Mouse (Mus musculus) midbrain, embryonic 14.5 days (tissue): Measurements from ENCODE around the gene Hgfac. TPM values are rescaled to one million over a fixed set of nuclear protein-coding genes. Genes with fewer than 3 reads are reported as not detected.

Source experiments
- ATAC-seq: fragments of 200-750 bp; cut with Nextera tagmentation; 2 replicates; pipeline ENCODE4 v1.8.0; 2017; ENCODE audit warnings: moderate number of reproducible peaks, moderate library complexity; ENCODE audit not compliant: low FRiP score, low TSS enrichment
- DNase-seq: peaks from one replicate; pipeline ENCODE4 v3.0.0-alpha.2; 2015
- H3K27ac ChIP-seq: fragments of 300-500 bp; sonication (generic); replicated peaks from 2 replicates; pipeline ENCODE4 v1.5.1; 2014; ENCODE audit warnings: mild to moderate bottlenecking, low read depth, low read length, moderate library complexity
- H3K27me3 ChIP-seq: fragments of 300-500 bp; sonication (generic); 2 replicates; pipeline ENCODE4 v1.6.1; 2014; ENCODE audit warnings: low read length, control low read depth, mixed read lengths; ENCODE audit not compliant: control insufficient read depth, insufficient read depth
- H3K36me3 ChIP-seq: fragments of 300-500 bp; sonication (generic); 2 replicates; pipeline ENCODE4 v1.6.1; 2014; ENCODE audit warnings: low read length, control low read depth; ENCODE audit not compliant: control insufficient read depth, insufficient read depth
- H3K4me1 ChIP-seq: fragments of 300-500 bp; sonication (generic); 2 replicates; pipeline ENCODE4 v1.6.1; 2014; ENCODE audit warnings: mild to moderate bottlenecking, antibody characterized with exemption, low read length, control low read depth; ENCODE audit not compliant: control insufficient read depth, insufficient read depth
- H3K4me2 ChIP-seq: fragments of 300-500 bp; sonication (generic); 2 replicates; pipeline ENCODE4 v1.6.1; 2014; ENCODE audit warnings: mild to moderate bottlenecking, low read length, moderate library complexity
- H3K4me3 ChIP-seq: fragments of 300-500 bp; sonication (generic); replicated peaks from 2 replicates; pipeline ENCODE4 v1.5.1; 2014; ENCODE audit warnings: low read depth, low read length
- H3K9ac ChIP-seq: fragments of 300-500 bp; sonication (generic); replicated peaks from 2 replicates; pipeline ENCODE4 v1.6.1; 2014; ENCODE audit warnings: mild to moderate bottlenecking, low read length, moderate library complexity
- H3K9me3 ChIP-seq: fragments of 300-500 bp; sonication (generic); 2 replicates; pipeline ENCODE4 v1.6.1; 2016; ENCODE audit warnings: low read length, control low read depth, mixed read lengths; ENCODE audit not compliant: control insufficient read depth
- WGBS: fragments of 180-500 bp; shearing (Covaris S2); extraction: QIAGEN DNeasy Blood & Tissue Kit; methylation state at CpG from one replicate; pipeline ENCODE4 v1.1.7; 2014; 5-methylcytosine and 5-hydroxymethylcytosine counted together
- polyA plus RNA-seq: library from polyadenylated mRNA; unstranded; fragments of >200 nt; fragmentation: Nextera tagmentation; extraction: Ambion mirVana; gene quantifications from 2 replicates; pipeline ENCODE4 v1.2.1, GENCODE M21; 2014

Gene Hgfac
- polyA plus RNA-seq = 0.61 and 1.1 TPM in 2 replicates

DNA sequence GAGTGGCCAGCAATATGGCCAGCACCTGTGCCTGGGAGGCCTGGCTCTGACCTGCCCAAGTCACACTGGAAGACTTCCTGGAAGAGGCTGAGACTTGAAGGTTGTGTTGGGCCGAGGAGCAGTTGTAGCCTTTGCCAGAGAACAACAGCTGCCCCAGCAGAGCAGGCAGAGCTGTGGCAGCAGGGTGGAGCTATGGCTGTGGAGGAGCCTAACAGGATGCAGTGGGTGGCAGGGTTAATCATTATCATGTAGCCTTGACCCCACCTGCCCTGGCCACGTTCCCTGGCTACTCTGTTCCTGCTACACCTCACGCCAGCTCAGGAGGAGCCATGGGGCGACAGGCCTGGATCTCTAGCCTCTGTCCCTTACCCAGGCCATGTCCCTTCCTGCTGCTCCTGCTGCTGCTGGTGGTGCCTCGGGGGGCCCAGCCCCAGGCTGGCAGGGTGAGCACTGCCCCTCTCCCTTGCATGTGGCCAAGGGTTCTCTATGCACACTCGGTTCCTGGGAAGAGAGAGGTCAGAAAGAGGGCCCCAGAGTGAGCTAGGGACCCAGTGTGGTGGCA, at the start of gene Hgfac:
TSS of gene Hgfac (plus strand) at position 242 of the 562 bp plus-strand sequence.
- H3K4me3 ChIP-seq = no peak within 1 kb of the TSS
- no peaks in the 10 kb centered on the region for H3K4me1 ChIP-seq
- H3K4me2 ChIP-seq = no peak within 1 kb of the TSS
- no peak within 1 kb of the TSS for H3K9ac ChIP-seq
- H3K27me3 ChIP-seq = no peaks in the 10 kb centered on the region
- no peaks in the 10 kb centered on the region for H3K36me3 ChIP-seq
- H3K9me3 ChIP-seq = no peaks in the 10 kb centered on the region
- DNase-seq (no peak), ATAC-seq (no peak)
- 66% methylated on average over 6 of the region's 6 CpGs for WGBS
- no peak within 1 kb of the TSS for H3K27ac ChIP-seq

DNA sequence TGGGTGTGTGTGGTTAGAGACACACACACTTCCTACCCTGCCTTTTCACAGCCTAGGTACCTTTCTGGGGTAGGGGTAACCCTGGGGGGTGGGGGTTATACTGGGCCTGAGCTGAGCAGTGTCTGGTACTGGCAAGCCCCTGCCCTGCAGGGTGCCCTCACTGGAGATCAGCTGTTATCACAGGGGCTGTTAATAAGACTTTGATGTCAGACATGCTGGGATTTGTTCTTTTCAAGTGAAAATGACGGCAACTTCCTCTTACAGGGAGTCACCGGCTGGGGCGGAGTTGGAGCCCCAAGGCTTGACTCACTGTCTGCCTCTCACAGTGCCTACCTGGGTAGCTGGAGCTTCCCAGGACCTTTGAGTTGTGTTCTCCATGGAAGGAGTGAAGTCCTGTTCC, 42.6 kb upstream of the Hgfac start:
- Histone ChIP-seq H3K27ac (no peak overlapping the region), H3K4me3 (no peak overlapping the region), H3K9ac (no peak overlapping the region), H3K9me3 (no peaks in the 10 kb centered on the region), H3K36me3 (peaks cover 5% of the 10 kb centered on the region), H3K4me2 (no peak overlapping the region), H3K4me1 (no peaks in the 10 kb centered on the region), H3K27me3 (no peaks in the 10 kb centered on the region)
- 48% methylated on average over 3 of the region's 3 CpGs for WGBS
- ATAC-seq (no peak), DNase-seq (no peak)

DNA sequence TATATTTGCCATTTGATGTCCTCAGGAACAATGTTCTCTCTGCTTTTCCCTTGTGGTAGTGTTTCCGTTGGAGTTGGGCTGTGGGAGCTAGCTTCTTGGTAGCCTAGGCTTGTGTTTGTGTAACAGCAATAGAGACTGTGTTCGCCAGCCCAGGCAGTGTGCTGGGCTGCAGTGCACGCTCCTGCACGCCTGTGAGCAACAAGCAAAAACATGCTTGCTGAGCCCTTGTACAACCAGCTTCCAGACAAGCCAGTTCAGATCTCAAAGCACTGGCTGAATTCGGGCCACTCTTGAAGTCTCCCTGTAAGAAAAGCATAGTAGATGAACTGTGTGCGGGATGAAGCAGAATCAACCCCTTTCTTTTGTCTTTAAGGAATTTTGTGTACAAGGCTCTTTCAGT, 42.0 kb upstream of the Hgfac start:
- WGBS = 84% methylated on average over 6 of the region's 6 CpGs
- H3K27ac ChIP-seq = no peak overlapping the region
- no peak for DNase-seq
- no peak overlapping the region for H3K4me3 ChIP-seq
- H3K36me3 ChIP-seq = peaks cover 5% of the 10 kb centered on the region
- H3K4me1 ChIP-seq = no peaks in the 10 kb centered on the region
- H3K9me3 ChIP-seq = no peaks in the 10 kb centered on the region
- no peaks in the 10 kb centered on the region for H3K27me3 ChIP-seq
- ATAC-seq = no peak
- no peak overlapping the region for H3K4me2 ChIP-seq
- H3K9ac ChIP-seq = no peak overlapping the region

DNA sequence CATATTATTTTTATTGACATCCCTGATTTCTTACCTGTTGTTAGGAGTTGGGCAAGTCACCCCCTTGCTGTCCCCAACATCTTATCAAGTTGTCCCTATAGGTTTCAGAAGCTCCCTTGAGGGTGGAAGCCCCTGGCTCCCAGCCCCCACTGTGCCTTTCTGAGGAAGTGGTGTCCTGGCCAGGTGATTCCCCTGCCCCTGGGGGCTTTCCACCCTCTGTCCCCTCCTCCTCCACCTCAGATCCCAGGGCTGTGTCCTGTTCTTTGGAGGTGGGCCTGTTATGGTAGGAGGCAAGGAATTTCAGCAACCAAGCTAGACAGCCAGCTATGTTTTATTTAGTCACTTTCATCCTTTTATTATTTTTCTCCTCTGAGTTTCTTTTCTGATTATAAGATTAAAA, 41.0 kb upstream of the Hgfac start:
- Histone ChIP-seq H3K4me1 (no peaks in the 10 kb centered on the region), H3K4me2 (no peak overlapping the region), H3K4me3 (no peak overlapping the region), H3K36me3 (peaks cover 5% of the 10 kb centered on the region), H3K9me3 (no peaks in the 10 kb centered on the region), H3K27me3 (no peaks in the 10 kb centered on the region), H3K9ac (no peak overlapping the region), H3K27ac (no peak overlapping the region)
- ATAC-seq (no peak), DNase-seq (no peak)

DNA sequence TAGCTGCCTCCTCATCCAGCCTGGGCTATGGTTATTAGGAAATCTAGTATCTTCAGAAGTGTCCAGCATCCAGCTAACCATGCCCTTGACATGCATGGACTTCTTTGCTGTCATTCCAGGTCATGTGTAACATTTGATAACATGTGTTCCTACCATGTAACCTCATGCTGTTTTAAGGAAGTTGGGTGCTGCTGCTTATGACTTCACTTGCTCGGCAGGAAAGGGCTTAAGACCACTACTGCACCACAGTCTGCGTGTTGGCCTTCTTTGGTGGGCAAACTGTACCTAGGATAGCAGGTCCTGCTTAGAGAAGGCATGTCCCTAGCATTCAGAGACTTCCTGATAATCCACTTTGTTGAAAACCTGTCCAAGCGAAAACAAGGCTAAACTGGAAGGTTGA, 40.2 kb upstream of the Hgfac start:
- Histone ChIP-seq H3K4me3 (no peak overlapping the region), H3K36me3 (peaks cover 3% of the 10 kb centered on the region), H3K9me3 (no peaks in the 10 kb centered on the region), H3K27me3 (no peaks in the 10 kb centered on the region), H3K27ac (no peak overlapping the region), H3K4me2 (no peak overlapping the region), H3K9ac (no peak overlapping the region), H3K4me1 (no peaks in the 10 kb centered on the region)
- WGBS = 81% methylated on average over 3 of the region's 3 CpGs
- DNase-seq = no peak
- no peak for ATAC-seq

DNA sequence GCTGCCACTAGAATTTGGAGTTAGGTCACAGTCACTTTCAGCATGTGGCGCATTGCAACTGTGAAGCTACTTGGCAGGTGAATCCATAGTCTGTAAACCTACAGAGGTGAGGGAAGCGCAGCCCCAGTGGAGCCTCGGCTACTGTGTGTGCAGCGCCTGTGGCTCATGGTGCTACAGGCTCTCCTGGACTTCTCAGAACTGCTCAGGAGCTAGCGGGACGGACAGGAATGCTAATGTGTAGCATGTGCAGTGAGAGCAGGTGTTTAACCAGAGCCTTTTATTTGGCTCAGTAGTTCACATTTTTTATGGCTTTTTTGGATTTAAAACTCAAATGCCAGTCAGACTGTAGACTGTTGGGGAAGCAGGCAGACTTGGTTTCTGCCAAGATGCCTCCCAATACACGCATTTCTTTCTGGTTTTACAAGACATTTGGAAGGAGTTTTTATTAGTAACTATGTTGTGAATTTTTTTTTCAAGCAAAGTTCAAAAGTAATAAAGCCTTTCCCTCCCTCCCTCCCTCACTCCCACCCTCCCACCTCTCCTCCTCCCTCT, 37.6 kb upstream of the Hgfac start:
- Histone ChIP-seq H3K9me3 (no peaks in the 10 kb centered on the region), H3K27ac (no peak overlapping the region), H3K4me1 (no peaks in the 10 kb centered on the region), H3K4me3 (no peak overlapping the region), H3K4me2 (no peak overlapping the region), H3K36me3 (peaks cover 6% of the 10 kb centered on the region; the same call in 1 of the 2 replicates), H3K27me3 (no peaks in the 10 kb centered on the region), H3K9ac (no peak overlapping the region; the same call in 1 of the 2 replicates)
- no peak for DNase-seq
- WGBS = 81% methylated on average over 7 of the region's 7 CpGs
- ATAC-seq = no peak

DNA sequence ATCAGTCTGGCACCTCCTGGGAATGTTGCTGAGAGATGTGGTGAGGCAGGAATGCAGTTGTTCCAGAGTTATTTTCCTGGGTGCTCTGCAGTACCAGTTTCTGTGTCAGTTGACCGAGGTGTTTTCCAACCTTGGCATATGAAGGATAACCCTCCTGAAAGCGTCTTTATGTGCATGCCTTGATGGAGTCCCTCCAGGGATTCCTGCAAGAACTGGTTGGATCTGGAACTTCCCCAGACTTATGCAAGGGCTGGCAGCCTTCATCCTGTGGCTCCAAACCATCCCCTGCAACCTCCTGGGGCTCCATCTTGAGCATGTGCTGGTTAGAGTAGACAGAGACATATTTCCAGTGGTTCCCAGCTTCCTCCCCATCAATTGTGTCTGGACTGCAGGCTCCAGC, 36.5 kb upstream of the Hgfac start:
- Histone ChIP-seq H3K4me1 (no peaks in the 10 kb centered on the region), H3K27me3 (no peaks in the 10 kb centered on the region), H3K36me3 (peaks cover 6% of the 10 kb centered on the region; the same call in 1 of the 2 replicates), H3K27ac (no peak overlapping the region), H3K9me3 (no peaks in the 10 kb centered on the region), H3K4me2 (no peak overlapping the region), H3K4me3 (no peak overlapping the region), H3K9ac (no peak overlapping the region)
- ATAC-seq = no peak
- WGBS = 98% methylated on average over 2 of the region's 2 CpGs
- no peak for DNase-seq

DNA sequence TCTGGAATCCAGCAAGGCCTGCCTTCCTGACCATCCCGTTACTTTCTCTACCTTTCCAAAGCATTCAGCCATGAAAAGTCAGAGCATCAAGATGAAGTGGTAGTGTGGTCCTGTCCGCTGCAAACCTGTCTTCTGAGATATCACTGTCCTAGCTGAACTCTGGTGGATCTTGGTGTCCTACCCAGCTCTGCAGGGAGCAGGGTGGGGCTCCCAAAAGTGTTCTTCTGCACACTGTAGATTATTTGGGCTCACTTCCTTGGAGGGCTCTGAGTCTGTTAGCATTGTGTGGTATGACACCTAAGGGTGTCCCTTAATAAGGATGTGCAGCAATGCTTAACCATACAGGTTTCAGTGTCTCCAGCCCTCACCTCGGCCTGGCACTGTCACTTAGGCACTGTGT, 35.6 kb upstream of the Hgfac start:
- H3K27me3 ChIP-seq = no peaks in the 10 kb centered on the region
- 96% methylated on average over 3 of the region's 3 CpGs for WGBS

DNA sequence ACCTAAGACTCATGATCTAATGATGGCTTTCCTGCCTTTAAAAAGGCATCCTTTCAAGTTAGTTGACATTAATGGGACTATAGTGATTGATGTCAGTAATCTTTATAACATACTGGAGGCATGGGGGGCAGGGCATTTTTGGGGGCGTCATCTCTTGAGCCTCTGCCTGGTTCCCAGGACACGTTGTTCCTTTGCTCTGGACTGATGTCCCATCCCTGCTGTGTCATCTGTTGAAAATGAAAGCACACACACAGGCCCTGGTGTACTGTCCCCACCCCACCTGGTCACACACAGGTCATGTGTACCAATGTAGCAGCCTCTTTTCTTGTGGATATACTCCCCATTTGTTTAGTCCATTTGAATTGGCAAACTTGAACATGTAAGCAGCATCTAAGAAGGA, 34.7 kb upstream of the Hgfac start:
- no peak for ATAC-seq

More for the DNA sequence above, 35.6 kb upstream of the Hgfac start:
- DNase-seq = no peak
- no peak overlapping the region for H3K4me2 ChIP-seq
- H3K36me3 ChIP-seq = 0 out of 2 replicates have a peak, but pooled peaks cover 3% of the 10 kb centered on the region
- no peak for ATAC-seq
- H3K4me3 ChIP-seq = no peak overlapping the region
- H3K9ac ChIP-seq = no peak overlapping the region
- H3K9me3 ChIP-seq = no peaks in the 10 kb centered on the region
- no peaks in the 10 kb centered on the region for H3K4me1 ChIP-seq
- H3K27ac ChIP-seq = no peak overlapping the region

More for the DNA sequence above, 34.7 kb upstream of the Hgfac start:
- Histone ChIP-seq H3K4me2 (no peak overlapping the region), H3K4me3 (no peak overlapping the region), H3K9ac (no peak overlapping the region), H3K9me3 (no peaks in the 10 kb centered on the region), H3K4me1 (no peaks in the 10 kb centered on the region), H3K36me3 (0 out of 2 replicates have a peak, but pooled peaks cover 3% of the 10 kb centered on the region), H3K27me3 (no peaks in the 10 kb centered on the region), H3K27ac (no peak overlapping the region)
- 90% methylated on average over 2 of the region's 2 CpGs for WGBS
- no peak for DNase-seq
